Mouse (Mus musculus) hindbrain, embryonic 14.5 days (tissue): ENCODE data around the gene Gm49601. TPM values are rescaled to one million over a fixed set of nuclear protein-coding genes. Genes with fewer than 3 reads are reported as not detected.

ENCODE experiments used
- ATAC-seq: fragments of 200-750 bp; cut with Nextera tagmentation; 2 replicates; pipeline ENCODE4 v1.8.0; 2017; ENCODE audit warnings: moderate number of reproducible peaks, mild to moderate bottlenecking, moderate TSS enrichment, moderate library complexity; ENCODE audit not compliant: low FRiP score
- DNase-seq: peaks from one replicate; pipeline ENCODE4 v3.0.0-alpha.2; 2015; ENCODE audit warnings: low spot score
- H3K27ac ChIP-seq: fragments of 300-500 bp; sonication (generic); 2 replicates; pipeline ENCODE4 v1.5.1; 2014; ENCODE audit warnings: mild to moderate bottlenecking, moderate library complexity
- H3K27me3 ChIP-seq: fragments of 300-500 bp; sonication (generic); 2 replicates; pipeline ENCODE4 v1.6.1; 2014; ENCODE audit warnings: mild to moderate bottlenecking, low read length, mixed read lengths; ENCODE audit not compliant: control insufficient read depth, insufficient read depth
- H3K36me3 ChIP-seq: fragments of 300-500 bp; sonication (generic); replicated peaks from 2 replicates; pipeline ENCODE4 v1.6.1; 2014; ENCODE audit not compliant: control insufficient read depth, insufficient read depth
- H3K4me1 ChIP-seq: fragments of 300-500 bp; sonication (generic); replicated peaks from 2 replicates; pipeline ENCODE4 v1.6.1; 2014; ENCODE audit warnings: antibody characterized with exemption, low read length, mixed read lengths; ENCODE audit not compliant: control insufficient read depth, insufficient read depth
- H3K4me2 ChIP-seq: fragments of 300-500 bp; sonication (generic); replicated peaks from 2 replicates; pipeline ENCODE4 v1.6.1; 2014; ENCODE audit warnings: mild to moderate bottlenecking, moderate library complexity
- H3K4me3 ChIP-seq: fragments of 300-500 bp; sonication (generic); replicated peaks from 2 replicates; pipeline ENCODE4 v1.5.1; 2014; ENCODE audit warnings: mild to moderate bottlenecking, low read length
- H3K9ac ChIP-seq: fragments of 300-500 bp; sonication (generic); 2 replicates; pipeline ENCODE4 v1.6.1; 2014
- H3K9me3 ChIP-seq: fragments of 300-500 bp; sonication (generic); 2 replicates; pipeline ENCODE4 v1.6.1; 2016; ENCODE audit warnings: low read length; ENCODE audit not compliant: control insufficient read depth
- WGBS: fragments of 180-500 bp; shearing (Covaris S2); extraction: QIAGEN DNeasy Blood & Tissue Kit; methylation state at CpG from one replicate; pipeline ENCODE4 v1.1.7; 2014; 5-methylcytosine and 5-hydroxymethylcytosine counted together
- polyA plus RNA-seq: library from polyadenylated mRNA; unstranded; fragments of >200 nt; fragmentation: Nextera tagmentation; extraction: Ambion mirVana; gene quantifications from 2 replicates; pipeline ENCODE4 v1.2.1, GENCODE M21; 2014

Gene Gm49601
- 6.9 and 10.1 TPM in 2 replicates for polyA plus RNA-seq

- no peak within 1 kb of the TSS for H3K27ac ChIP-seq
- no peaks in the 10 kb centered on the region for H3K9me3 ChIP-seq
- DNase-seq (peak; percentile 83), ATAC-seq (peak; percentile 15)
- H3K4me1 ChIP-seq = peaks cover 45% of the 10 kb centered on the region
- peaks cover 42% of the 10 kb centered on the region for H3K36me3 ChIP-seq
- WGBS = 1% methylated on average over 40 of the region's 65 CpGs
- peak within 1 kb of the TSS; percentile 99 for H3K9ac ChIP-seq
- peaks cover 47% of the 10 kb centered on the region for H3K27me3 ChIP-seq
- peak within 1 kb of the TSS; percentile 93 for H3K4me2 ChIP-seq
- peak within 1 kb of the TSS; percentile 95 for H3K4me3 ChIP-seq
These were observed at the start of gene Gm49601 for GRCm38 (mm10) chr16:18626376-18626878. Gene Gm49601, minus strand, starts transcription at chr16:18626427.

GRCm38 (mm10) chr16:18673005-18673404 lies 46.8 kb upstream of the Gm49601 start:
- Histone ChIP-seq H3K9me3 (no peaks in the 10 kb centered on the region), H3K4me3 (no peak overlapping the region), H3K36me3 (no peaks in the 10 kb centered on the region), H3K9ac (no peak overlapping the region), H3K27ac (no peak overlapping the region), H3K4me1 (no peaks in the 10 kb centered on the region), H3K4me2 (no peak overlapping the region), H3K27me3 (no peaks in the 10 kb centered on the region)
- WGBS = 87% methylated on average over 3 of the region's 3 CpGs
- DNase-seq (no peak), ATAC-seq (no peak)

- H3K9ac ChIP-seq = no peak overlapping the region
- no peaks in the 10 kb centered on the region for H3K27me3 ChIP-seq
- no peak overlapping the region for H3K4me2 ChIP-seq
- H3K36me3 ChIP-seq = no peaks in the 10 kb centered on the region
- ATAC-seq = no peak
- H3K9me3 ChIP-seq = no peaks in the 10 kb centered on the region
- no peak overlapping the region for H3K4me3 ChIP-seq
- 71% methylated on average over 5 of the region's 5 CpGs for WGBS
- DNase-seq = no peak
- H3K27ac ChIP-seq = no peak overlapping the region
- H3K4me1 ChIP-seq = no peaks in the 10 kb centered on the region
These were observed 45.8 kb upstream of the Gm49601 start for GRCm38 (mm10) chr16:18672027-18672426.

DNA sequence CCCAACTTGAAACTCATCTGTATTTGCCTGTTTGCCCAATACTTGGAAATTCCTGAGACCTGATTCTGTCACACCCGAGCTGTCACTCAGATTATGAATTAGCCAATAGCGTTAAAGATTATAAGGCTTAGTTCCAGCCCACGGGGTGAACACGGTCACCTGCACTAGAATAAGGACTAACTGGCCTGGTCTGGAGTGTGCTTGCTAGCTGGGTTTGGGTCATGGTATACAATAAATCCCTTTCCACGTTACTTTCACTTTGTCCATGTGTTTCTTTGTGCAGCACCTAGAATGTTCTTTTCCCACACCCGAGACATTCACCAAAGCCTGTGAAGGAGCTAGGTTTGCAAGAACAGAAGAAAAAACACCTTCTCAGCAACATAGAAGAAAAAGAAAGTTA lies 43.7 kb upstream of the Gm49601 start:
- H3K9ac ChIP-seq = no peak overlapping the region
- no peaks in the 10 kb centered on the region for H3K9me3 ChIP-seq
- no peak overlapping the region for H3K4me2 ChIP-seq
- no peaks in the 10 kb centered on the region for H3K27me3 ChIP-seq
- ATAC-seq (no peak), DNase-seq (no peak)
- 77% methylated on average over 6 of the region's 6 CpGs for WGBS
- no peaks in the 10 kb centered on the region for H3K36me3 ChIP-seq
- H3K4me3 ChIP-seq = no peak overlapping the region
- no peak overlapping the region for H3K27ac ChIP-seq
- H3K4me1 ChIP-seq = no peaks in the 10 kb centered on the region

- no peak for ATAC-seq
These were observed 32.4 kb upstream of the Gm49601 start for GRCm38 (mm10) chr16:18658597-18658996.

DNA sequence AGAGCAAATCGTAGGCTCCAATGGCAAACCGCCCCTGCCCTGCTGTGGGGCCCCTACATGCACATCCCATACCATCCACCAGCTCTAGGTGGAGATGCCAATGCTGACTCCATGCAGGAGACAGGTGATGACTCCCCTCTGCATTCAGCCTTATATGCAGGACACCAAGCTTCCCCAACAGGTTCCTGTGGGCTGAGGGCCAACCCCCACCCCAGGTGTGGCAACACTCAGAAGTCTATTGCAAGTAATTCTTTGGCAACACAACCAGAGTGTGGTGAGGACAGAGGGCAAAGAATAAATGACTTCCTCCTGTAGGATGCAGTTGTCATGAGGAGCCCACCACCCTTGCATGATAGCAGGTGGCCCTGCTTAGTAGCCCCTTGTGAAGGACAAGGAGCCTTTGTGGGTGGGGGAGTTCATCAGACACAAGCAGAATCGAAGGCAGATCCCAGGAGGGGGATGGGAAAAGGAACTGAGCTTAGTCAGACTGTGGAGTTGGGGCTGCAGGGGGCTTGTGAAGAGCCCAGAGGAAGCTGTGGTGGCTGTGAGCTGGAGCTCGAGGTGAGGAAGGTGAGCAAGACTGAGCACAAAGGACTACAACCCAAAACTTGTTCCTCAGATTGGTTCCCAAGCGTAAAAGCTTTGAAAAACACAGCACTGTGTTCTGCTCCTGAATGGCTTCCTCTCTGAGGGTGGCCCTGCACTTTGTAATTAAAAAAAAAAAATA lies 29.3 kb upstream of the Gm49601 start:
- ATAC-seq = no peak
- no peaks in the 10 kb centered on the region for H3K36me3 ChIP-seq
- H3K4me1 ChIP-seq = no peaks in the 10 kb centered on the region
- H3K4me2 ChIP-seq = no peak overlapping the region
- no peak overlapping the region for H3K9ac ChIP-seq
- H3K27ac ChIP-seq = no peak overlapping the region
- no peaks in the 10 kb centered on the region for H3K9me3 ChIP-seq
- DNase-seq = no peak
- H3K27me3 ChIP-seq = no peaks in the 10 kb centered on the region
- H3K4me3 ChIP-seq = no peak overlapping the region
- 73% methylated on average over 5 of the region's 5 CpGs for WGBS

More at GRCm38 (mm10) chr16:18658597-18658996, 32.4 kb upstream of the Gm49601 start:
- H3K36me3 ChIP-seq = no peaks in the 10 kb centered on the region
- no peak overlapping the region for H3K4me3 ChIP-seq
- no peaks in the 10 kb centered on the region for H3K9me3 ChIP-seq
- DNase-seq = no peak
- no peaks in the 10 kb centered on the region for H3K27me3 ChIP-seq
- no peak overlapping the region for H3K27ac ChIP-seq
- no peak overlapping the region for H3K4me2 ChIP-seq
- no peaks in the 10 kb centered on the region for H3K4me1 ChIP-seq
- no peak overlapping the region for H3K9ac ChIP-seq
- WGBS = 87% methylated on average over 4 of the region's 4 CpGs

- no peak overlapping the region for H3K9ac ChIP-seq
- no peak for DNase-seq
- no peaks in the 10 kb centered on the region for H3K4me1 ChIP-seq
- H3K27ac ChIP-seq = no peak overlapping the region
- no peaks in the 10 kb centered on the region for H3K36me3 ChIP-seq
- no peak overlapping the region for H3K4me2 ChIP-seq
- no peaks in the 10 kb centered on the region for H3K27me3 ChIP-seq
- 86% methylated on average over 6 of the region's 6 CpGs for WGBS
- no peak overlapping the region for H3K4me3 ChIP-seq
- ATAC-seq = no peak
- H3K9me3 ChIP-seq = no peaks in the 10 kb centered on the region
These were observed 27.3 kb upstream of the Gm49601 start for GRCm38 (mm10) chr16:18653290-18654160.

- WGBS = 72% methylated on average over 3 of the region's 3 CpGs
- no peak overlapping the region for H3K9ac ChIP-seq
- no peaks in the 10 kb centered on the region for H3K36me3 ChIP-seq
- no peak for DNase-seq
- H3K4me2 ChIP-seq = no peak overlapping the region
- H3K4me3 ChIP-seq = no peak overlapping the region
- H3K4me1 ChIP-seq = no peaks in the 10 kb centered on the region
- ATAC-seq = no peak
- H3K27me3 ChIP-seq = no peaks in the 10 kb centered on the region
- H3K27ac ChIP-seq = no peak overlapping the region
- H3K9me3 ChIP-seq = 0 out of 2 replicates have a peak, but pooled peaks cover 3% of the 10 kb centered on the region
These were observed 22.9 kb upstream of the Gm49601 start for GRCm38 (mm10) chr16:18649126-18649525.

DNA sequence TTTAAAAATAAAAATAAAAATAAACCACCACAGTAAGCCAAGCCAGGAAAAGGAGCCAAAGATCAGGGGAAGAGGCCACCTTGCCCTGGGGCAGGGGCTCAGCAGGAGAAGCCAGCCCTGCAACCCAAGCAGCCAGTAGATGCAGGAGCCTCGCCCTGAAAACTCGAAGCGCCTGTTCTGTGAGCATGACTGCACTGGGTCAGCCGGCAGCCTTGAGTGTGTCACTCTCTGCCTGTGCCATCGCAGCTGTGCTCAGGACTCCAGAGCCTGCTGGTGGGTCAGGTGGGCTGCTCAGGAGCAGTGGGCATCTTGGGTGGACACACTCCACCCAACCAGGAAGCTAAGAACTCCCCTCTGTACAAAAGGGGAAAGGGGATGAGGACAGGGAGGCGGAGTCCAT lies 19.1 kb upstream of the Gm49601 start:
- Histone ChIP-seq H3K4me1 (no peaks in the 10 kb centered on the region), H3K36me3 (no peaks in the 10 kb centered on the region), H3K27me3 (no peaks in the 10 kb centered on the region), H3K9me3 (0 out of 2 replicates have a peak, but pooled peaks cover 3% of the 10 kb centered on the region), H3K4me2 (no peak overlapping the region), H3K4me3 (no peak overlapping the region), H3K9ac (no peak overlapping the region), H3K27ac (no peak overlapping the region)
- ATAC-seq = no peak
- 80% methylated on average over 6 of the region's 6 CpGs for WGBS
- no peak for DNase-seq
